Mouse (Mus musculus): ENCODE data around the gene Gk.

Gene Gk

GRCm38 (mm10) chrX:85776544-85777087 is at the start of gene Gk:
Gk (minus strand) TSS chrX:85776819.
- DNase-seq (ENCODE audit: low read depth): peak; percentile 97

- no peak for DNase-seq (ENCODE audit: low read depth)
These were observed 28.2 kb upstream of the Gk start for GRCm38 (mm10) chrX:85804706-85805376.

DNA sequence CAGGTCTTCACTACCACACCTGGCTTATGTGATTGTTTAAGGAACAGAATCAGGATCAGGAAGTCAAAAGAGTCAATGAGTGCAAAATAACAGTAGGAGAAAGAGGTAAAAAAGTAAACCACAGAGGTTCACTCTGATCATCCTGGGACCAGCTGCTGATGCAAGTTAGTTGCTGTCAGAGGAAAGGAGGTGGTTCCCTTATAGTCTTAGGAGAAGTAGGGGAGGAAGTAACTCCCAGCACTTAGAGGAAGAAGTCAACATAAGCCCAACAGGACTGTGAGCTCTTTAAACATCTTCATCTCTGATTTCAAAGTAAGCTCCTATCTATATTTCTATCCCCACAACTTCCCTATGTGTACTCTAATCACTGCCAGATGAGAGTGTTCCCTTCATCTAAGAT is 26.4 kb upstream of the Gk start:
- DNase-seq (ENCODE audit: low read depth): no peak

DNA sequence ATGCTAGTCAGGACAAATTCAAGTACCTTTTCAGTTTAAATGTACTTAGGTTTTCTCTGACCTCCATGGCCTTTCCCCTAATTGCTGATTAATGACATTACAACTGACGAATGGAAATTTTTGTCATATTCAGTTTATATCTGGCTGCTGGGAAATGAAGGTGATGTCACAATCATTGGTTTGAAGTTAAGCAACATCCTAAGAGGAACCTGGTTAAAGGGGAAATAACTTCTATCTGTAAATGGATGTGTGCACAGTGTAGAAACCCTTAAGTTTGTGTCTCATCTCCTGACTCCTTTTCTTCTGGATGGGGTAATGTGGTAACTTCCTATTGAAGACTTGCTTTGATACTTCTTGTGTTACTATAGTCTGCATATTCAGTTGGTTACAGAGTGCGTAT is 20.8 kb upstream of the Gk start:
- DNase-seq (ENCODE audit: low read depth): no peak

DNA sequence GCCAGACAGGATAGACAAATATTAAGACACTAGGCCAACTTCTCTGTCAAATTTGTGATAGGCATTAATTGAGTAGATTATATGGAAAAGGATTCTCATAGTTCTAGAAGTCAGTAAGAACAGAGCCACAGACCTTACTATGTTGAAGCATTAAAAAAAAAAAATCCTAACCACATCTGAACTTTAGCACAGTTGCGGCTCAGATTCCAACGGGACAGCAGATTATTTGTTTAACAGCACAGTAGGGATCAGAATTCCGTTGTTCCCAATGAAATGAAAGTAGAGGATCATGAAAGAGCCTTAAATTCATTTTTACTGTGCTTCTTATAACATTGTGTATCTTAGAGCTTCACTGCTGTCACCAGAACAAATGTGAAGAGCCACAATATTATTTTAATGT is 1.7 kb upstream of the Gk start:
- no peak for DNase-seq (ENCODE audit: low read depth)

DNA sequence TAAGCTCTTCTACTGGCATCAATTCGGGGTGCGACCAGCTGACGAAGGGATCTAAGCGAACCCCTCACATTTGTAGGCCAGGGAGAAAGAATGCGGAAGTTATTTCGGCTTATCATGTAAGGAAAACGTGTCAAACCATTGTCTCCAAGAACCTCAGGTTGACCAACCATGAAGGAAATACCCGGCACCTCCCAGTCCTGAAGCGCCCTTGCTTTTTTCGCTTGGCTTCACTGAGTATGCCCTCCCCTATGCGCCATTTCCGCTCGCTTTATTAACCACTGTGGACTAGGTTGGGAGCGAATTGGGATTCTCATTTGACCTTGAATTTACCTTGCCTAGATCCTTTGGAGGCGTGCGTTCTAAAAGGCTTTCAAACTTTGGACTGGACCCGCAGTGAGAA is 522 bp upstream of the Gk start:
- peak; percentile 59 for DNase-seq (ENCODE audit: low read depth)

- peak; percentile 4 for DNase-seq (ENCODE audit: low read depth)
These were observed 608 bp downstream of the Gk start for GRCm38 (mm10) chrX:85775879-85776543.

DNA sequence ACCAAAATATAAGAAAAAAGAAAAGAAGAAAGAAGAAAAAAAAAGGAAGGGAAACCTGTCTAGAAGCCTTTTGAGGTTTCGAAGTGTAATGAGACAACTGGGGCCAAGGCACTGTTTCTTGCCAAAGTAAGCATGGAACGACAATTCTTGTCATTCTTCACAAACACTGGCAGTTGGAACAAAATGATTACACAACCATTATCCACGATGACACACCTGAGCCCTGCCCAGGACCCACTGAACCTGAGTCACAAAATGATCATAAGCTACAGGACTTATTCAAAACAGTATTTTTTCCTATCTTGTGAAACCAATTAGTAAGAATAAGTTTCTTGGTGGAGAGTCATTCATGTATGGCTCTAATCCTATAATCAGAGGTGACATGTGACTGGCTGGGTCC is 5.3 kb downstream of the Gk start:
- no peak for DNase-seq (ENCODE audit: low read depth)

DNA sequence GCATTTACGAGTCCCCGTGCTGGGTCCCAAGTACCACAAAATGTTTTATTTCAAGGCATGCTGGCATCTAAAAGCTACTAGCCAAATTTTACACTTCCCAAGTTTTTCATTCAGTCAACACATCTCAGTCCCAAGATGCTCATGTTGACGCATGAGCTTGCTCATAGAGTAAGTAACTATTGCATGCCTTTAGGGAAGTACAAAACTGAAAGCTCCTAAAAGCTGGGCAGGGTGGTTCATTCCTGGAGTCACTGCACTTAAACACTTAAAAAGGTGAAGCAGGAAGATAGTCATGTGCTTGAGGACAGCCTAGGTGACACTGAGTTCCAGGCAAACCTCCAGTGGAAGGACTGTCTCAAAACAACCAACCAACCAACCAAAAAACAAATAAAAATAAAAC is 5.9 kb downstream of the Gk start:
- no peak for DNase-seq (ENCODE audit: low read depth)

DNA sequence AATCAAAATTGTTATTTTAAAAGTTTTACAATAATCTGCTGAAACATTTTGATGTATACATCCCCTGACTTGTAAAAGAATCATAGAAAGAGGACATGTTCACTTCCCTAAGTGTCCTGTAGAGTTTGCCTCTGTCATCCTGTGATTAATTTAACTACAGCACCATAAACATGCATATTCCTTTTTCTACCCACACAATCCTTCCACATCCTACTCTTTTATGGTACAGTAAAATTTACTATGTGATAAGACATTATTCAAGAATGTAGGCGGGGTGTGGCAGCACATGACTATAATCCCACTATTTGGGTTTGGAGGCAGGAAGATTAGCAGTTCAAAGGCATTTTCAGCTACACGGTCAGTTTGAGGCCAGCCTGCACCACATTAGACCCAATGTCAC is 8.0 kb downstream of the Gk start:
- DNase-seq (ENCODE audit: low read depth): no peak

GRCm38 (mm10) chrX:85756005-85756404 is 20.6 kb downstream of the Gk start:
- DNase-seq (ENCODE audit: low read depth): no peak

DNA sequence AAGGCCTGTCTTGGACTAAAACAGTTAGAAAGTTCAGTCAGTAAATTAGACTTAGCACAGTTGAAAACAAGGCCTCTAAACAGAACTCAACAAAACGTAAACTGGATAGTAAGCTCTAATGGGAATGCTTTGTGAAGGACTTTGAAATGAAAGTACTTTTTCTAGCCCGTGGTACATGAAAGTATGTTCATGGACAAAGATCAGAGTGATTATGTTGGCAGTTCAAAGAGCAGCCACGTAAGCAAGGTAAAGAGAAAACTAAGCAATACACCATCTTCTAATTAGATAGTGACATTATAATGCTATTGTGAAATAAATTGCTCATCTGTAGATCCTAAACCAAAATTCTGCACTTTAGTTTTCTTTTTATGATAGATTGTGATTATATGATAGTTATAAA is 32.8 kb downstream of the Gk start:
- DNase-seq (ENCODE audit: low read depth): no peak

DNA sequence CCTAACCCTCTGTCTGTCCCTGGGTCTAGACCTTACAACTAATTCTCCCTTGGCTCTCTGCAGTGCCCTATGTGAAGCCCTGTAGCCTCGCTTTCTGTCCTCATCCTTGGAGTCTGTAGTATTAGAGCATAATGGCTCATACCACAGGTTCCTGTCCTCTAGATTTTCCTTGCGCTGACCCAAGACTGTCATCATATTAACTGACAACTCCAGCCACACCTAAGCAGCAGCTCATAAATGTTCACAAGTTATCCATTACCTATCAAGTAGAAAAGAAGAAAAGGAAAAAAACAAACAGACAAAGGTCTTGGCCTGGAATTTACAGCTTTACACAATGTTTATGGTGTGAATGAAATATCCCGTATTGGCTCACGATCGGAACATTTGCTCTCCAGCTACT is 43.4 kb downstream of the Gk start:
- no peak for DNase-seq (ENCODE audit: low read depth)

DNA sequence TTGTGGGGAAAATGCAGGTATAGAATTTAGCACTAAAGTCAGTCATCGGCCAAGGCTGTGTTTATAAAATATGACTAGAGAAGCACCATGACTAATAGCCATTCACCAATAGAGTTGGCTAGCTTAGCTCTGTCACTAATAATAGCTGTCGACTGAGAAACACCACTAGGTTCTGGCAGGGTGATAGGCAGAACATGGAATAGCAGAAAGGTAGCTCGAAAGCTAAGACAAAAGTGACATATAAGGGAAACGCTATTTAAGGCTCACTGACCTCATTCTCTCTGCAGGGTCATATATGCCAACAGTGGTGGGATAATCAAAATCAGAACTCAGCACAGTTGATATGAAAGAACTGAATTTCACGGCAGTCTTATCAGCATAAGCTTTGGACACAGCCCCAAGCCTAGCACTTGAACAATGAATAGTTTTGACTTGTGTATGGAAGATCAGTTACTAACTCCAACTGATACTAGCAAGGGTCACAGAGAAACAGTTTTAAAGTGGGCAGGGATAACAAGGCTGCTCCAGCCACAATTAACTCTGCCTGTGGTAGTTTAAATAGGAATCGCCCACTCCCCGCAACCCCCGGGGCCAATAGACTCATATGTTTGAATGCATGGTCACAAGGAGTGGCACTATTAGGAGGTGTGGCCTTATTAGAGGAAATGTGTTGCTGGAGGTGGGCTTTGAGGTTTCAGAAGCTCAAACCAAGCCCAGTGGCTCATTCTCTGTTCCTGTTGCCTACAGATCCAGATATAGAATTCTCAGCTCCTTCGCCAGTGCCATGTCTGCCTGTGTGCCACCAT is 45.3 kb downstream of the Gk start:
- DNase-seq (ENCODE audit: low read depth): no peak

DNA sequence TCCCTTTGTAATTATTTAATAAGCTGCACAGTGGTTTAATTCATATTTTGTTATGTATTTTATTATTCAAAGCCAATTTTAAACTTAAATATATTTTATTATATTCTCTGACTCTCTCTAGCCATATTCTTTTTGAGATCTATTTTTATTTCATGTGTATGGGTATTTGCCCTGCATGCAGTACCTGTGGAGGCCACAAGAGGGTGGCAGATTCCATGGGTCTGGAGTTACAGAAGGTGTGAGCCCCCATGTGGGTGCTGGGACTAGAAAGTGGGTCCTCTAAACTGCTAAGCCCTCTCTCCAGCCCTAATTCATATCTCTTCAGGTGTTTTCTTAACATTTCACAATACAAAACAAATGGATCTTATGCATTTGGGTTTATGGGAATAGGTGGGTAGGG is 55.4 kb downstream of the Gk start:
- peak; percentile 20 for DNase-seq (ENCODE audit: low read depth)

DNA sequence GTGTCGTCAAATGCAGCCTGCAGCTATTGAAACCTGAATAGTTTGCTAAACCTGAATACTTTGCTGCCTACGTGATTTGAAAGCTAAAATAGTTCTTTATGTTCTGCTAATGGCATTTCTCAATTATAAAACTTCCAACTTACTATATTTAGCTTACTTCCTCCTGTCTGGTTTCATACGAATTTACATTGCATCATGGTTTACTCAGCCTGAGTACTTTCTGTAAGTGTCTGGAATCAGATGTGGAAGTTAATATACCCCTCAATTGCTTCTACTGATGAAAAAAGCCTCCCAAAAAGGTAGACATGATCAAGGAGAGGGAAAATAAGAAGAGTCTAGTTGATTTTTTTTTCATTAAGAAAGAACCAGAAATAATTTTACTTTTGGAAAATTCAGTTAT is 66.2 kb downstream of the Gk start:
- DNase-seq (ENCODE audit: low read depth): no peak

GRCm38 (mm10) chrX:85705715-85706114 is 70.9 kb downstream of the Gk start:
- no peak for DNase-seq (ENCODE audit: low read depth)

DNA sequence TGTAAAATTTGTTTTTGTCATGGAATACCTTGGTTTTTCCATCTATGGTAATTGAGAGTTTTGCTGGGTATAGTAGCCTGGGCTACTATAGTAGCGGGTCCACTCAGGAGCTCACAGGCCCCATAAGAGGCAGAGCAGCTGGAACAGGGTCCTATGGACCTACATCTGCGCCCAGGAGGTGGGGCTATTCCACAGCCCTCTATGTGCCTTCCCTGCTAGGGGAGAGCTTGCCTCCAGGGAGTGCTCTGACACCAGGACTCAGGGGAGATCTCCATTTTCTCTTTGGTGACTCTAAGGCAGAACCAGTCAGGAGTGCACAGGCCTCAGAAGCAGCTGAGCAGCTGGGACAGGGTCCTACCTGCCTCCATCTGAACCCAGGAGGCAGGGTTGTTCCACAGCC is 92.9 kb downstream of the Gk start:
- DNase-seq (ENCODE audit: low read depth): no peak

GRCm38 (mm10) chrX:85682125-85682524 is 94.5 kb downstream of the Gk start:
- no peak for DNase-seq (ENCODE audit: low read depth)

DNA sequence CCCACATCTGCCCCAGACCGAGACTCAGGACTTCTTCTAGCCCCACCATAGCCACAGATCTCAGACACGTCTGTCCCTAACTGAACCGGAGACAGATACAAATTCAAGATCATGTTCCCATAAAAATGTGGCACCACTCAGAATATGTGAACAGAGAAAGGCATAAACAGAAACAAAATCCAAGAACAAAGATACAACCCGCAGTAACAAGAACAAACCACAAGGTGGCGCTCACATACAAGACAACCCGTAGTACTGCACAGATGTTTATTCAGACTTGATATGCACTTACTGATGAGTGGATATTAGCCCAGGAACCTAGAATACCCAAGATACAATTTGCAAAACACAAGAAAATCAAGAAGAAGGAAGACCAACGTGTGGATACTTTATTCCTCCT is 99.8 kb downstream of the Gk start:
- peak; percentile 72 for DNase-seq (ENCODE audit: low read depth)

All from NIH3T3 (cell line).